Mouse (Mus musculus) intestine, embryonic 15.5 days (tissue): Measurements from ENCODE around the gene Man2a1. TPM values are rescaled to one million over a fixed set of nuclear protein-coding genes. Genes with fewer than 3 reads are reported as not detected.
"Not testable (repeated sequence)": the region's sequence is repeated elsewhere in the genome, so short reads cannot be mapped to it uniquely, and the experiment has no call there.

ENCODE experiments used
- ATAC-seq: fragments of 200-750 bp; cut with Nextera tagmentation; 2 replicates; pipeline ENCODE4 v1.8.0; 2017; ENCODE audit warnings: moderate TSS enrichment, moderate library complexity
- H3K27ac ChIP-seq: fragments of 300-500 bp; sonication (generic); 2 replicates; pipeline ENCODE4 v1.5.1; 2015; ENCODE audit warnings: mild to moderate bottlenecking, inconsistent platforms
- H3K27me3 ChIP-seq: fragments of 300-500 bp; sonication (generic); replicated peaks from 2 replicates; pipeline ENCODE4 v1.6.1; 2015; ENCODE audit warnings: inconsistent platforms
- H3K36me3 ChIP-seq: fragments of 300-500 bp; sonication (generic); 2 replicates; pipeline ENCODE4 v1.6.1; 2015; ENCODE audit warnings: inconsistent platforms
- H3K4me1 ChIP-seq: fragments of 300-500 bp; sonication (generic); replicated peaks from 2 replicates; pipeline ENCODE4 v1.6.1; 2015; ENCODE audit warnings: inconsistent platforms
- H3K4me2 ChIP-seq: fragments of 300-500 bp; sonication (generic); replicated peaks from 2 replicates; pipeline ENCODE4 v1.6.1; 2015; ENCODE audit warnings: mild to moderate bottlenecking, inconsistent platforms
- H3K4me3 ChIP-seq: fragments of 300-500 bp; sonication (generic); replicated peaks from 2 replicates; pipeline ENCODE4 v1.5.1; 2015; ENCODE audit warnings: inconsistent platforms
- H3K9ac ChIP-seq: fragments of 300-500 bp; sonication (generic); 2 replicates; pipeline ENCODE4 v1.6.1; 2015; ENCODE audit warnings: inconsistent platforms
- H3K9me3 ChIP-seq: fragments of 300-500 bp; sonication (generic); 2 replicates; pipeline ENCODE4 v1.6.1; 2016; ENCODE audit warnings: inconsistent platforms
- WGBS: fragments of 180-500 bp; shearing (Covaris S2); methylation state at CpG from one replicate; pipeline ENCODE4 v1.1.7; 2015; 5-methylcytosine and 5-hydroxymethylcytosine counted together
- polyA plus RNA-seq: library from polyadenylated mRNA; unstranded; fragments of >200 nt; fragmentation: Nextera tagmentation; extraction: Ambion mirVana; gene quantifications from 2 replicates; pipeline ENCODE4 v1.2.1, GENCODE M21; 2015

The Man2a1 gene
- polyA plus RNA-seq, 1 experiment from 2014 or later = 11.6 TPM

GRCm38 (mm10) chr17:64752126-64753019 is 151.8 kb downstream of the Man2a1 start:
- no peak overlapping the region for H3K4me2 ChIP-seq
- H3K27ac ChIP-seq = no peak overlapping the region
- H3K36me3 ChIP-seq = 0 out of 2 replicates have a peak, but pooled peaks cover 8% of the 10 kb centered on the region
- no peaks in the 10 kb centered on the region for H3K4me1 ChIP-seq
- H3K9me3 ChIP-seq = no peaks in the 10 kb centered on the region
- WGBS = 62% methylated on average over 13 of the region's 13 CpGs
- H3K4me3 ChIP-seq = no peak overlapping the region
- H3K9ac ChIP-seq = no peak overlapping the region
- no peak for ATAC-seq
- H3K27me3 ChIP-seq = no peaks in the 10 kb centered on the region

DNA sequence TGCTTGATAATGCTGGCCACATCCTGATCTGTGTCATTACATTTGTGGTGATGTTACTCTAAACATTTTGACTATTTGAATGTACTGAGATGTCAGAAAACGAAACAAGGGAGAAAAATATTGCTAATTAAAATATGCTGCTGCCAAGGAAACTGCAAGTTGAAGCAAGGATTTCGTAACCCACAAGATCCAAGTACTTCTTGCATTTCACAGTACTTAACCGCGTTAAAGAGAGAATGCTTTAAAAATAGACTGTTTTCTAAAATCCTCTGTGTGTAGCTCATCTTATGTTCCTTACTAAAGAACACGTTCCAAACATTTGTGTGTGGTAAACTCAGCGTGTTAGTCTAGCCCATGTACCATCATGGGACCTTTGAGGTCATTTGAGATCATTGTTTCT is 153.0 kb downstream of the Man2a1 start:
- 86% methylated on average over 6 of the region's 6 CpGs for WGBS

GRCm38 (mm10) chr17:64754142-64754863 is 153.8 kb downstream of the Man2a1 start:
- ATAC-seq = no peak
- 71% methylated on average over 9 of the region's 9 CpGs for WGBS
- H3K9me3 ChIP-seq = no peaks in the 10 kb centered on the region
- no peak overlapping the region for H3K4me2 ChIP-seq
- H3K36me3 ChIP-seq = 0 out of 2 replicates have a peak, but pooled peaks cover 8% of the 10 kb centered on the region
- no peak overlapping the region for H3K9ac ChIP-seq
- no peak overlapping the region for H3K27ac ChIP-seq
- no peaks in the 10 kb centered on the region for H3K27me3 ChIP-seq
- no peaks in the 10 kb centered on the region for H3K4me1 ChIP-seq
- no peak overlapping the region for H3K4me3 ChIP-seq

More for the DNA sequence above, 153.0 kb downstream of the Man2a1 start:
- H3K9me3 ChIP-seq = no peaks in the 10 kb centered on the region
- H3K27me3 ChIP-seq = no peaks in the 10 kb centered on the region
- H3K4me3 ChIP-seq = no peak overlapping the region
- H3K4me2 ChIP-seq = no peak overlapping the region
- no peak for ATAC-seq
- H3K27ac ChIP-seq = no peak overlapping the region
- H3K36me3 ChIP-seq = 0 out of 2 replicates have a peak, but pooled peaks cover 8% of the 10 kb centered on the region
- H3K9ac ChIP-seq = no peak overlapping the region
- no peaks in the 10 kb centered on the region for H3K4me1 ChIP-seq

GRCm38 (mm10) chr17:64755191-64755590 is 154.7 kb downstream of the Man2a1 start:
- 0 out of 2 replicates have a peak, but pooled peaks cover 8% of the 10 kb centered on the region for H3K36me3 ChIP-seq
- H3K4me3 ChIP-seq = no peak overlapping the region
- H3K4me2 ChIP-seq = no peak overlapping the region
- H3K9ac ChIP-seq = no peak overlapping the region
- ATAC-seq = no peak
- 76% methylated on average over 5 of the region's 5 CpGs for WGBS
- H3K9me3 ChIP-seq = no peaks in the 10 kb centered on the region
- H3K4me1 ChIP-seq = no peaks in the 10 kb centered on the region
- no peaks in the 10 kb centered on the region for H3K27me3 ChIP-seq
- H3K27ac ChIP-seq = no peak overlapping the region

- H3K9ac ChIP-seq, H3K27ac ChIP-seq, H3K4me1 ChIP-seq, H3K4me3 ChIP-seq, ATAC-seq, H3K36me3 ChIP-seq, H3K9me3 ChIP-seq, H3K27me3 ChIP-seq, H3K4me2 ChIP-seq: not testable (repeated sequence)
- 79% methylated on average over 4 of the region's 4 CpGs for WGBS
These were observed 162.1 kb downstream of the Man2a1 start for GRCm38 (mm10) chr17:64762651-64763050.

GRCm38 (mm10) chr17:64763491-64763890 is 163.0 kb downstream of the Man2a1 start:
- no peaks in the 10 kb centered on the region for H3K4me1 ChIP-seq
- H3K4me2 ChIP-seq = no peak overlapping the region
- no peak overlapping the region for H3K27ac ChIP-seq
- H3K9me3 ChIP-seq = no peaks in the 10 kb centered on the region
- WGBS = 93% methylated on average over 4 of the region's 4 CpGs
- no peak overlapping the region for H3K9ac ChIP-seq
- no peak for ATAC-seq
- H3K4me3 ChIP-seq = no peak overlapping the region
- no peaks in the 10 kb centered on the region for H3K36me3 ChIP-seq
- H3K27me3 ChIP-seq = no peaks in the 10 kb centered on the region

DNA sequence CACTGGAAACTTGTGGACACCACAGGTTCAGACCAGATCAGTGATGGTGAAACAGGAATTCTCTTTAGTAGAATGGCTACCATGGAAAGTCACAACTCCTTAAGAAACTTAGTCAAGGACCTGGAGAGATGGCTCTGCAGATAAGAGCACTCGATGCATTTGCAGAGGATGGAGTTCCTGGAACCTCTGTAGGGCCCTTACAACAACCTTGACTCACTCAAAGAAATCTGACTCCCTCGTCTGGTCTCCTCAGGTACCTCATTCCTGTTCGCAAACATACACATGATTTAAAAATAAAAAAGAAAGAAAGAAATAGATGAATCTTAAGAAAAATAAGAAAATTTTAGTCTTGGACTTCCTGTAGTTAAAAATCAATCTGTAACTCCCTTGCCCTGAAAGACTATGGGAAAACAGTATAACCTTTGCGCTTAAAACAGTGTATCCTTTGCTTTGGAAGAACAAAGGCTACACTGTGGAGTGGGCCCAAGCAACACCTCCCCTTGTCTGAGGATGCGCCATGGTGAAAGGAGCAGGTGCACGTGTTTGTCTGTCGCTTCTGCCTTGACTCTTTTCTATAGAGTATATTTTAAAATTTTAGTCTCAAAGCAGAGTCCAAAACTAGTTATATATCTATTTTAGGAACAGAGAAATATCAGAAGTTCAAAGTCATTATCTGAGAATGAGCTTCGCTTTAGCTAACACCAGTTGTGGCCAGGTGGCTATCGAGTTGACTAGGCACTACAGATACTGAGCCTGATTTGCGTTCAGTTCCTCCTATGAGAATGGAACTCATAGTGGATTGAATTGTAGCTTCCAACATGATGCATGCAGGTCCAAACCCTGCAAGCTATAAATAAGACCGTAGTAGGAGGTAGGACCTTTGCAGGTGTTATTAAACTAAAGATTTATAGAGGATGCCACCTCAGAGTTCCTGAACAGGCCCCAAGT is 163.9 kb downstream of the Man2a1 start:
- Histone ChIP-seq H3K36me3 (no peaks in the 10 kb centered on the region), H3K9ac (no peak overlapping the region), H3K4me1 (no peaks in the 10 kb centered on the region), H3K27ac (no peak overlapping the region), H3K4me3 (no peak overlapping the region), H3K9me3 (no peaks in the 10 kb centered on the region), H3K27me3 (no peaks in the 10 kb centered on the region), H3K4me2 (no peak overlapping the region)
- WGBS = 84% methylated on average over 11 of the region's 11 CpGs
- ATAC-seq = no peak

DNA sequence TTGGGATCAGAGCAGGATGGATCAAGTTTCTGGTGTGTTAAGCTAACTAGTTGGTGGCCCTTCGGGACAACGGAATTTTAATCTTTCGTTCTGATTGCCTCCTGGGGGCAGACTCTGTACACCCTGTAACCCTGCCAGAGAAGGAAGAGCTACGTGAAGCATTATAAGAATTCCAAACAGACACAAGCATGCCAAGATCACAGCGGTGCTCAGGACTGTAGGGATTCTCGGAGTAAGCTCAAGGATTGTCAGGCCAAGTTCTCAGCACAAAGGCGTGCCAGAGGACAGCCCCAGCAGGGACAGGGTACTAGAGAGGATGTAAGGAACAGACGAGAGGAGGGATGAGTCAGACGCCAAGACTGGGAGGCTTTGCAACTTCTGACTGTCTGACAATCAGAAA is 164.8 kb downstream of the Man2a1 start:
- H3K27ac ChIP-seq = no peak overlapping the region
- no peak for ATAC-seq
- no peaks in the 10 kb centered on the region for H3K9me3 ChIP-seq
- no peak overlapping the region for H3K4me3 ChIP-seq
- no peak overlapping the region for H3K4me2 ChIP-seq
- no peaks in the 10 kb centered on the region for H3K4me1 ChIP-seq
- H3K9ac ChIP-seq = no peak overlapping the region
- H3K27me3 ChIP-seq = no peaks in the 10 kb centered on the region
- no peaks in the 10 kb centered on the region for H3K36me3 ChIP-seq
- WGBS = 30% methylated on average over 9 of the region's 9 CpGs

GRCm38 (mm10) chr17:64766507-64766906 is 166.0 kb downstream of the Man2a1 start:
- Histone ChIP-seq H3K27me3 (no peaks in the 10 kb centered on the region), H3K4me3 (no peak overlapping the region), H3K36me3 (no peaks in the 10 kb centered on the region), H3K4me2 (no peak overlapping the region), H3K9me3 (no peaks in the 10 kb centered on the region), H3K4me1 (no peaks in the 10 kb centered on the region), H3K9ac (no peak overlapping the region), H3K27ac (no peak overlapping the region)
- WGBS = 53% methylated on average over 6 of the region's 6 CpGs
- ATAC-seq = no peak

DNA sequence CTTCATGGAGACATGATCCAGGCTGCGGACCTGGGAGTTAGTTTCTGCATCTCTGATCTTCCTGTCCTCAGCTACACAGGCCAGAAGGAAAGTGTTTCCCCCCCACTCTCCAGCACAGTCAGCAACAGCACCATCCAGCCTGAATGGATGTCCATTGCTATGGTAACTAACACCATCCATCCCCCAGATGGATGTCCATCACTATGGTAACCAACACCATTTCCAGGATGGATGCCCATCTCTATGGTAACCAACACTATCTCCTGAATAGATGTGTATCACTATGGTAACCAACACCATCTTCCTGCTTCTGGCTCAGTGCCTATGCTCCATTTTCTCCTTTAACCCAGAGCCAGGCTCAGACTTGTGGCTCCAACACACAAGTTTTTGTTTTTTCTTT is 169.7 kb downstream of the Man2a1 start:
- Histone ChIP-seq H3K27me3 (no peaks in the 10 kb centered on the region), H3K4me3 (no peak overlapping the region), H3K27ac (no peak overlapping the region), H3K4me1 (no peaks in the 10 kb centered on the region), H3K9ac (no peak overlapping the region), H3K4me2 (no peak overlapping the region), H3K9me3 (no peaks in the 10 kb centered on the region), H3K36me3 (no peaks in the 10 kb centered on the region)
- 88% methylated on average over 1 of the region's 1 CpGs for WGBS
- ATAC-seq = no peak

DNA sequence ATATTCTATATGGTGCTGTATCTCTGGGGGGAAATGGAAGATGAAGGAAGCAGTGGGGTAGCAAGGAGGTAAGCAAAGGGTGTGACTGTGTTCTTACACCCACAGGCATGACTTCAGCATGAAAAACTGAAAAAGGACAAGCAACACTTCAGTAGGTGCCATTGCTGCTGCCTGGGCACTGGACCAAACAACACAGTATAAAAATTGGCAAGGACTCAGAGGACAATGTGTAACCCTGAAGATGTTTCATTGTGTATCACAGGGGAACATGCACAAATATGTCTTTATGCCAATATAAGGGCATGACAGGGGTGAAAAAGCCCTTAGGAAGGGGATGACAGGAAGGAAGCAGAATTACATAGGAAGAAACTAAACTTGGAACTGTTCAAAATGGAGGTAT is 172.1 kb downstream of the Man2a1 start:
- Histone ChIP-seq H3K36me3 (no peaks in the 10 kb centered on the region), H3K27ac (no peak overlapping the region), H3K27me3 (no peaks in the 10 kb centered on the region), H3K4me3 (no peak overlapping the region), H3K9me3 (no peaks in the 10 kb centered on the region), H3K9ac (no peak overlapping the region), H3K4me1 (no peaks in the 10 kb centered on the region), H3K4me2 (no peak overlapping the region)
- ATAC-seq = no peak

- no peaks in the 10 kb centered on the region for H3K36me3 ChIP-seq
- H3K4me2 ChIP-seq = no peak overlapping the region
- no peaks in the 10 kb centered on the region for H3K27me3 ChIP-seq
- no peaks in the 10 kb centered on the region for H3K9me3 ChIP-seq
- H3K27ac ChIP-seq = no peak overlapping the region
- ATAC-seq = no peak
- no peak overlapping the region for H3K4me3 ChIP-seq
- no peak overlapping the region for H3K9ac ChIP-seq
- 84% methylated on average over 5 of the region's 5 CpGs for WGBS
- H3K4me1 ChIP-seq = no peaks in the 10 kb centered on the region
These were observed 173.7 kb downstream of the Man2a1 start for GRCm38 (mm10) chr17:64774218-64774617.
